Mouse (Mus musculus) left cerebral cortex, adult 8-10 months (tissue): ENCODE data around the gene Usp35. TPM values are rescaled to one million over a fixed set of nuclear protein-coding genes. Genes with fewer than 3 reads are reported as not detected.

ENCODE experiments used
- DNase-seq, 2 experiments: peaks; one replicate each; pipeline ENCODE4 v3.0.0; 2022; ENCODE audit warnings: low spot score in 2 of 2
- total RNA-seq, 4 experiments: library from RNA; stranded (reverse); gene quantifications; 2 replicates each; pipeline ENCODE4 v1.2.4; 2022

The Usp35 gene
- total RNA-seq, 4 experiments from 2014 or later, result 19.3 to 25.4 (median 22.6) TPM

- DNase-seq, result no peak
These were observed 14.4 kb upstream of the Usp35 start for GRCm38 (mm10) chr7:97346111-97346821.

- peak; percentile 54 to 87 for DNase-seq
These were observed 13.5 kb upstream of the Usp35 start for GRCm38 (mm10) chr7:97345229-97345871.

- no peak for DNase-seq
These were observed 12.8 kb upstream of the Usp35 start for GRCm38 (mm10) chr7:97344655-97345054.

GRCm38 (mm10) chr7:97342961-97343360 lies 11.1 kb upstream of the Usp35 start:
- no peak for DNase-seq

- DNase-seq, result no peak
These were observed 9.4 kb upstream of the Usp35 start for GRCm38 (mm10) chr7:97340907-97341849.

GRCm38 (mm10) chr7:97339623-97340022 lies 7.8 kb upstream of the Usp35 start:
- peak in 1 of 2 experiments; percentile 49 for DNase-seq

GRCm38 (mm10) chr7:97338593-97338992 lies 6.8 kb upstream of the Usp35 start:
- no peak for DNase-seq

- DNase-seq, result no peak
These were observed 4.9 kb upstream of the Usp35 start for GRCm38 (mm10) chr7:97336678-97337077.

GRCm38 (mm10) chr7:97334406-97334805 lies 2.6 kb upstream of the Usp35 start:
- DNase-seq, result no peak

- no peak for DNase-seq
These were observed 1.5 kb upstream of the Usp35 start for GRCm38 (mm10) chr7:97333113-97333898.

- DNase-seq, result no peak
These were observed 834 bp upstream of the Usp35 start for GRCm38 (mm10) chr7:97332667-97333041.

- DNase-seq, result no peak
These were observed 732 bp downstream of the Usp35 start for GRCm38 (mm10) chr7:97330931-97331645.

GRCm38 (mm10) chr7:97329676-97330075 lies 2.1 kb downstream of the Usp35 start:
- DNase-seq, result no peak

GRCm38 (mm10) chr7:97328891-97329588 lies 2.8 kb downstream of the Usp35 start:
- DNase-seq, result no peak

GRCm38 (mm10) chr7:97327376-97327775 lies 4.4 kb downstream of the Usp35 start:
- no peak for DNase-seq

GRCm38 (mm10) chr7:97325156-97325985 lies 6.4 kb downstream of the Usp35 start:
- peak; percentile 26 to 65 for DNase-seq

- DNase-seq, result no peak
These were observed 7.5 kb downstream of the Usp35 start for GRCm38 (mm10) chr7:97324342-97324741.

- no peak for DNase-seq
These were observed 14.1 kb downstream of the Usp35 start for GRCm38 (mm10) chr7:97317706-97318105.

- no peak for DNase-seq
These were observed 16.2 kb downstream of the Usp35 start for GRCm38 (mm10) chr7:97315656-97316055.
